Mouse (Mus musculus) ES-E14 (cell line): ENCODE data around the gene Rgsl1. TPM values are rescaled to one million over a fixed set of nuclear protein-coding genes. Genes with fewer than 3 reads are reported as not detected.

Experiments used
- DNase-seq: peaks from one replicate; pipeline ENCODE4 v3.0.0-alpha.2; 2013; ENCODE audit warnings: low read depth, low spot score
- H3K27ac ChIP-seq: 2 replicates; pipeline ENCODE4 v1.5.1; 2012; ENCODE audit warnings: low read depth, mild to moderate bottlenecking, low read length, moderate library complexity, mixed read lengths; ENCODE audit not compliant: poor library complexity, insufficient read depth, severe bottlenecking
- H3K36me3 ChIP-seq: 2 replicates; pipeline ENCODE4 v1.6.1; 2012; ENCODE audit warnings: mild to moderate bottlenecking, low read length, moderate library complexity, mixed read lengths; ENCODE audit not compliant: control insufficient read depth, poor library complexity, insufficient read depth, severe bottlenecking
- H3K4me1 ChIP-seq, 2 experiments: fragments of 150-350 bp in 1 of 2; sonication (generic) in 1 of 2; 2 replicates each; pipeline ENCODE4 v1.6.1; 2012; ENCODE audit warnings: low read length in 2 of 2, mild to moderate bottlenecking in 1 of 2, mixed read lengths in 1 of 2; ENCODE audit not compliant: control insufficient read depth in 2 of 2, insufficient read depth in 2 of 2, poor library complexity in 1 of 2
- H3K4me3 ChIP-seq, 2 experiments: fragments of 150-350 bp in 1 of 2; sonication (generic) in 1 of 2; 2 replicates each; pipeline ENCODE4 v1.5.1; 2012; ENCODE audit warnings: low read length in 2 of 2, low read depth in 1 of 2, mild to moderate bottlenecking in 1 of 2, mixed read lengths in 1 of 2; ENCODE audit not compliant: insufficient read depth in 1 of 2, poor library complexity in 1 of 2, severe bottlenecking in 1 of 2
- H3K9ac ChIP-seq: 2 replicates; pipeline ENCODE4 v1.6.1; 2012; ENCODE audit warnings: low read depth, mild to moderate bottlenecking, low read length, mixed read lengths; ENCODE audit not compliant: poor library complexity, insufficient read depth, severe bottlenecking
- H3K9me3 ChIP-seq: fragments of 150-350 bp; sonication (generic); 2 replicates; pipeline ENCODE4 v1.6.1; 2012; ENCODE audit warnings: low read depth, mild to moderate bottlenecking, low read length; ENCODE audit not compliant: control insufficient read depth, insufficient read depth
- CHD2 ChIP-seq: IDR thresholded peaks from 2 replicates; pipeline ENCODE4 v1.6.1; 2014; ENCODE audit warnings: mild to moderate bottlenecking, low read depth, low read length, inconsistent platforms
- HCFC1 ChIP-seq: IDR thresholded peaks from 2 replicates; pipeline ENCODE4 v1.6.1; 2012; ENCODE audit warnings: low read length, inconsistent platforms, borderline replicate concordance; ENCODE audit not compliant: insufficient read depth
- MAFK ChIP-seq: IDR thresholded peaks from 2 replicates; pipeline ENCODE4 v1.6.1; 2014; ENCODE audit warnings: mild to moderate bottlenecking, low read depth, low read length, inconsistent platforms; ENCODE audit not compliant: insufficient read depth
- ZC3H11A ChIP-seq: IDR thresholded peaks from 2 replicates; pipeline ENCODE4 v1.6.1; 2012; ENCODE audit warnings: low read depth, mild to moderate bottlenecking, inconsistent platforms, low read length, borderline replicate concordance
- ZNF384 ChIP-seq: IDR thresholded peaks from 2 replicates; pipeline ENCODE4 v1.6.1; 2012; ENCODE audit warnings: low read depth, low read length, inconsistent platforms
- in situ Hi-C, 2 experiments: fragments of 600-800 bp; cut with MboI; formaldehyde crosslinking; loops; one replicate each; pipeline ENCODE4 v1.15.1; 2025; ENCODE audit warnings: low sequenced_read_pairs in 2 of 2, inconsistent platforms in 1 of 2; ENCODE audit not compliant: unreplicated experiment in 2 of 2
- total RNA-seq: library from RNA; depleted of rRNA; stranded (reverse); fragments of 300-350 nt; gene quantifications from 2 replicates; pipeline ENCODE4 v1.2.3, GENCODE M21; 2012; rRNA removed

Rgsl1 gene
- total RNA-seq, 1 experiment = not detected

GRCm38 (mm10) chr1:153736096-153736495, 107.8 kb downstream of the Rgsl1 start:
- H3K4me3 ChIP-seq = no peak overlapping the region
- H3K4me1 ChIP-seq = peaks cover 0 to 11% of the 10 kb centered on the region in 2 experiments; a peak in 1 of 4 replicates
- H3K36me3 ChIP-seq = no peaks in the 10 kb centered on the region
- no peak for DNase-seq
- H3K9me3 ChIP-seq = no peaks in the 10 kb centered on the region
- TF ChIP-seq ZNF384 (no peak), HCFC1 (no peak), MAFK (no peak), ZC3H11A (no peak), CHD2 (no peak)
- H3K9ac ChIP-seq = no peak overlapping the region
- no peak overlapping the region for H3K27ac ChIP-seq
- in situ Hi-C loops = no loop called here

GRCm38 (mm10) chr1:153734866-153735265, 109.1 kb downstream of the Rgsl1 start:
- H3K4me3 ChIP-seq = no peak overlapping the region
- no peaks in the 10 kb centered on the region for H3K36me3 ChIP-seq
- in situ Hi-C loops = no loop called here
- H3K27ac ChIP-seq = no peak overlapping the region
- no peak overlapping the region for H3K9ac ChIP-seq
- H3K4me1 ChIP-seq = peaks cover 0 to 9% of the 10 kb centered on the region in 2 experiments; a peak in 1 of 4 replicates
- no peak for DNase-seq
- no peaks in the 10 kb centered on the region for H3K9me3 ChIP-seq
- TF ChIP-seq ZNF384 = no peak
- no peak for TF ChIP-seq MAFK
- no peak for TF ChIP-seq ZC3H11A
- TF ChIP-seq HCFC1 = no peak
- TF ChIP-seq CHD2 = no peak

GRCm38 (mm10) chr1:153733181-153733580, 110.8 kb downstream of the Rgsl1 start:
- H3K9me3 ChIP-seq = no peaks in the 10 kb centered on the region
- no peak overlapping the region for H3K9ac ChIP-seq
- no peak for DNase-seq
- peaks cover 0 to 6% of the 10 kb centered on the region in 2 experiments; a peak in 1 of 4 replicates for H3K4me1 ChIP-seq
- TF ChIP-seq ZC3H11A = no peak
- no peak for TF ChIP-seq CHD2
- no peak for TF ChIP-seq ZNF384
- no peak for TF ChIP-seq MAFK
- no peak for TF ChIP-seq HCFC1
- in situ Hi-C loops = no loop called here
- H3K4me3 ChIP-seq = no peak overlapping the region
- H3K27ac ChIP-seq = no peak overlapping the region
- H3K36me3 ChIP-seq = no peaks in the 10 kb centered on the region

- Histone ChIP-seq H3K27ac (no peak overlapping the region), H3K4me1 (peaks cover 0 to 6% of the 10 kb centered on the region in 2 experiments; a peak in 1 of 4 replicates), H3K4me3 (no peak overlapping the region), H3K36me3 (no peaks in the 10 kb centered on the region), H3K9me3 (no peaks in the 10 kb centered on the region), H3K9ac (no peak overlapping the region)
- in situ Hi-C loops = no loop called here
- DNase-seq = no peak
- no peak for TF ChIP-seq HCFC1
- no peak for TF ChIP-seq CHD2
- no peak for TF ChIP-seq ZNF384
- no peak for TF ChIP-seq ZC3H11A
- no peak for TF ChIP-seq MAFK
Measured at GRCm38 (mm10) chr1:153730671-153731070, 113.3 kb downstream of the Rgsl1 start.

GRCm38 (mm10) chr1:153729806-153730205, 114.1 kb downstream of the Rgsl1 start:
- no peak overlapping the region for H3K27ac ChIP-seq
- H3K36me3 ChIP-seq = no peaks in the 10 kb centered on the region
- H3K9me3 ChIP-seq = no peaks in the 10 kb centered on the region
- TF ChIP-seq CHD2 = no peak
- in situ Hi-C loops = no loop called here
- DNase-seq = no peak
- peaks cover 0 to 6% of the 10 kb centered on the region in 2 experiments; a peak in 1 of 4 replicates for H3K4me1 ChIP-seq
- no peak overlapping the region for H3K4me3 ChIP-seq
- H3K9ac ChIP-seq = no peak overlapping the region

Other genes starting within 250 kb of the Rgsl1 start
- 0.26 and 0.31 TPM in 2 replicates for gene Rgs8, start 191.1 kb downstream of the Rgsl1 start, total RNA-seq
- 4.5 and 8.6 TPM in 2 replicates for gene Rgs16, start 103.8 kb downstream of the Rgsl1 start, total RNA-seq
- gene Rnasel, start 94.7 kb downstream of the Rgsl1 start, total RNA-seq = 0.11 TPM in 1 of 2 replicates, not detected in the other
- gene Teddm1b, start 30.2 kb upstream of the Rgsl1 start, total RNA-seq = 0.16 and 0.27 TPM in 2 replicates
- gene Teddm1a, start 47.6 kb upstream of the Rgsl1 start, total RNA-seq = not detected in 2 replicates
- 107 TPM in 2 replicates for gene Glul, start 55.8 kb upstream of the Rgsl1 start, total RNA-seq
- gene Teddm2, start 56.1 kb upstream of the Rgsl1 start, total RNA-seq = 0.62 and 0.63 TPM in 2 replicates